In genomic region chr3:152345732-152346632, GRCm38 (mm10) we compare ENCODE assay signal across 8 mouse cellular contexts. TPM values are rescaled to one million over a fixed set of nuclear protein-coding genes. Genes with fewer than 3 reads are reported as not detected.
DNase-seq lines count a peak whose midpoint lies in the region; ATAC-seq and TF ChIP-seq lines count a peak whose summit lies in the region.

TSS of gene Usp33 (plus strand) at chr3:152346478.

- H3K36me3 ChIP-seq in hindbrain, postnatal 0 days (ENCODE audit: insufficient read depth, low read length): no peaks in the 10 kb centered on the region

- peak within 1 kb of the TSS; percentile 93 for H3K27ac ChIP-seq in gastrocnemius, adult 2 months
- H3K27ac ChIP-seq in hindbrain, postnatal 0 days: peak within 1 kb of the TSS; percentile 92
- H3K27ac ChIP-seq in left cerebral cortex, adult 2 months: peak within 1 kb of the TSS; percentile 69

- H3K4me2 ChIP-seq in hindbrain, postnatal 0 days (ENCODE audit: low read depth, low read length): peak within 1 kb of the TSS; percentile 65

- H3K4me3 ChIP-seq in gastrocnemius, adult 2 months: peak within 1 kb of the TSS; percentile 88
- peak within 1 kb of the TSS; percentile 84 for H3K4me3 ChIP-seq in hindbrain, postnatal 0 days (ENCODE audit: low read length)
- peak within 1 kb of the TSS; percentile 61 for H3K4me3 ChIP-seq in left cerebral cortex, adult 2 months

- peak; percentile 17; the same call in 1 of the 2 replicates for TF ChIP-seq CTCF in gastrocnemius, adult 2 months (IDR thresholded peaks at IDR 0.05)
- no peak for TF ChIP-seq CTCF in hindbrain, postnatal 0 days (IDR thresholded peaks at IDR 0.05; ENCODE audit: low read depth)
- no peak; the same call in 1 of the 2 replicates for TF ChIP-seq CTCF in left cerebral cortex, adult 2 months (IDR thresholded peaks at IDR 0.05)

- WGBS in hindbrain, postnatal 0 days: 7% methylated on average over 37 of the region's 44 CpGs

- no peaks in the 10 kb centered on the region for H3K27me3 ChIP-seq in hindbrain, postnatal 0 days (ENCODE audit: insufficient read depth, low read length)

- peak within 1 kb of the TSS; percentile 87 for H3K9ac ChIP-seq in hindbrain, postnatal 0 days (replicated peaks; ENCODE audit: low read length)

- H3K4me1 ChIP-seq in hindbrain, postnatal 0 days (ENCODE audit: insufficient read depth, low read length): 0 out of 2 replicates have a peak, but pooled peaks cover 6% of the 10 kb centered on the region

- no peaks in the 10 kb centered on the region for H3K9me3 ChIP-seq in hindbrain, postnatal 0 days (ENCODE audit: low read length)

- intact Hi-C loops in gastrocnemius, adult 2 months (cut with DNase I): no loop called here
- intact Hi-C loops in left cerebral cortex, adult 2 months (cut with DNase I): no loop called here

- DNase-seq in WW6 (ENCODE audit: low read depth, low spot score): peak; percentile 74
- DNase-seq in cerebellum, postnatal 4 days (ENCODE audit: low spot score in 2 of 2): peak; percentile 91 to 96
- peak; percentile 97 for DNase-seq in gastrocnemius, adult 2 months
- peak; percentile 96 for DNase-seq in hindbrain, postnatal 0 days (ENCODE audit: low spot score)
- DNase-seq in left cerebral cortex, adult 2 months (ENCODE audit: extremely low spot score in 1 of 2, low spot score in 2 of 2): peak; percentile 94 to 96
- DNase-seq in right cerebral cortex, adult 2 months (ENCODE audit: low spot score in 2 of 2): peak; percentile 90 to 92
- DNase-seq in urinary bladder, postnatal 14 days (ENCODE audit: low spot score): peak; percentile 95

- peak; percentile 97 for ATAC-seq in hindbrain, postnatal 0 days
- peak; percentile 98 for ATAC-seq in megakaryocyte, adult 5-6 weeks (ENCODE audit: poor library complexity, severe bottlenecking)

RNA-seq across cellular contexts. Expression of gene Usp33, which starts in this region (rescaled TPM):
- 10 to 100 TPM; 20.9 to 22.0 TPM for total RNA-seq in gastrocnemius, adult 2 months (2021)
- total RNA-seq in hindbrain, postnatal 0 days (2014; rRNA removed): 51.5 and 74.1 TPM in 2 replicates
- 63.5 and 64.8 TPM in 2 replicates for polyA plus RNA-seq in hindbrain, postnatal 0 days (2015; fragmentation: Nextera tagmentation; extraction: Ambion mirVana)
- 100 to 1,000 TPM; 129 to 136 TPM for total RNA-seq in left cerebral cortex, adult 2 months (2021)
- total RNA-seq in megakaryocyte, adult 5-6 weeks (2015): 42.8 and 46.4 TPM in 2 replicates
- 77.7 and 78.4 TPM in 2 replicates for total RNA-seq in megakaryocyte, adult 5-6 weeks (2017)

Comparison
In these comparisons a context has a peak if more than half of its experiments do, and no peak if none do; other contexts are left out.
1. Peak in every context shown above with its lines: DNase-seq, ATAC-seq, H3K4me3 ChIP-seq and H3K27ac ChIP-seq.